Mouse (Mus musculus) B cell, adult (primary cell): ENCODE results near the gene Olfr619. TPM values are rescaled to one million over a fixed set of nuclear protein-coding genes. Genes with fewer than 3 reads are reported as not detected.

ENCODE experiments used
- total RNA-seq: library from RNA; stranded (reverse); gene quantifications from 4 replicates; pipeline ENCODE4 v1.2.4, GENCODE M21; 2023; ENCODE audit not compliant: inconsistent age

Gene Olfr619
- not detected in 4 replicates for total RNA-seq

GRCm38 (mm10) chr7:103600275-103600674 is at the start of gene Olfr619:
Gene Olfr619 (plus strand): TSS chr7:103600575.

GRCm38 (mm10) chr7:103555779-103556178 is 44.6 kb upstream of the Olfr619 start, which contains the start of gene Olfr615:
Gene Olfr615 (plus strand): TSS chr7:103556079.

GRCm38 (mm10) chr7:103569043-103569442 is 31.3 kb upstream of the Olfr619 start, which contains the start of gene Olfr616:
Gene Olfr616 (minus strand): TSS chr7:103569143.

GRCm38 (mm10) chr7:103572761-103573160 is 27.6 kb upstream of the Olfr619 start, which contains the start of gene Olfr617:
Gene Olfr617 (plus strand): TSS chr7:103573061.

GRCm38 (mm10) chr7:103589803-103590202 is 10.6 kb upstream of the Olfr619 start, which contains the start of gene Olfr618:
Gene Olfr618 (plus strand): TSS chr7:103590103.

GRCm38 (mm10) chr7:103612434-103612833 is 12.1 kb downstream of the Olfr619 start, which contains the start of gene Olfr620:
Gene Olfr620 (minus strand): TSS chr7:103612534.

GRCm38 (mm10) chr7:103642602-103643001 is 42.2 kb downstream of the Olfr619 start, which contains the start of gene Olfr622:
Gene Olfr622 (minus strand): TSS chr7:103642702.

Other genes starting within 250 kb of the Olfr619 start
- gene Olfr601, start 237.9 kb upstream of the Olfr619 start, total RNA-seq, result not detected in 4 replicates
- gene Olfr603, start 214.4 kb upstream of the Olfr619 start, total RNA-seq, result not detected in 4 replicates
- gene Usp17lc, start 185.5 kb upstream of the Olfr619 start, total RNA-seq, result not detected in 4 replicates
- gene Olfr605, start 155.1 kb upstream of the Olfr619 start, total RNA-seq, result not detected in 4 replicates
- not detected in 4 replicates for gene Olfr606, start 151.5 kb upstream of the Olfr619 start, total RNA-seq
- not detected in 4 replicates for gene Olfr607, start 136.4 kb upstream of the Olfr619 start, total RNA-seq
- not detected in 4 replicates for gene Olfr608, start 130.7 kb upstream of the Olfr619 start, total RNA-seq
- gene Olfr609, start 102.5 kb upstream of the Olfr619 start, total RNA-seq, result not detected in 4 replicates
- not detected in 4 replicates for gene Olfr610, start 88.5 kb upstream of the Olfr619 start, total RNA-seq
- gene Olfr611, start 79.7 kb upstream of the Olfr619 start, total RNA-seq, result not detected in 4 replicates
- not detected in 4 replicates for gene Olfr612, start 57.9 kb upstream of the Olfr619 start, total RNA-seq
- gene Olfr613, start 52.5 kb upstream of the Olfr619 start, total RNA-seq, result not detected in 4 replicates
- gene Olfr615, start 44.5 kb upstream of the Olfr619 start, total RNA-seq, result not detected in 4 replicates
- gene Olfr616, start 31.4 kb upstream of the Olfr619 start, total RNA-seq, result not detected in 4 replicates
- gene Olfr617, start 27.5 kb upstream of the Olfr619 start, total RNA-seq, result not detected in 4 replicates
- not detected in 4 replicates for gene Olfr618, start 10.5 kb upstream of the Olfr619 start, total RNA-seq
- not detected in 4 replicates for gene Olfr620, start 12.0 kb downstream of the Olfr619 start, total RNA-seq
- not detected in 4 replicates for gene Olfr622, start 42.1 kb downstream of the Olfr619 start, total RNA-seq
- not detected in 4 replicates for gene Olfr623, start 63.1 kb downstream of the Olfr619 start, total RNA-seq
- not detected in 4 replicates for gene Olfr624, start 70.6 kb downstream of the Olfr619 start, total RNA-seq
- gene Olfr625-ps1, start 82.1 kb downstream of the Olfr619 start, total RNA-seq, result not detected in 4 replicates
- not detected in 4 replicates for gene Olfr243, start 114.1 kb downstream of the Olfr619 start, total RNA-seq
- not detected in 4 replicates for gene Olfr628, start 129.8 kb downstream of the Olfr619 start, total RNA-seq
- gene Olfr629, start 144.4 kb downstream of the Olfr619 start, total RNA-seq, result not detected in 4 replicates
- not detected in 4 replicates for gene Olfr630, start 156.8 kb downstream of the Olfr619 start, total RNA-seq
- not detected in 4 replicates for gene Olfr69, start 171.0 kb downstream of the Olfr619 start, total RNA-seq
- not detected in 4 replicates for gene Olfr68, start 179.1 kb downstream of the Olfr619 start, total RNA-seq
- gene Olfr67, start 191.2 kb downstream of the Olfr619 start, total RNA-seq, result not detected in 4 replicates
- gene Hbb-bt, start 213.4 kb downstream of the Olfr619 start, total RNA-seq, result 3.1 to 9.5 TPM (median 3.9 TPM) in 4 replicates
- 5.7 to 29.6 TPM (median 17.0 TPM) in 4 replicates for gene Hbb-bs, start 227.5 kb downstream of the Olfr619 start, total RNA-seq
- not detected in 4 replicates for gene Hbb-bh2, start 239.9 kb downstream of the Olfr619 start, total RNA-seq
- gene Hbb-bh1, start 242.6 kb downstream of the Olfr619 start, total RNA-seq, result 0.94 TPM in 1 of 4 replicates, not detected in the others